Mouse (Mus musculus) cortical plate, adult 2 months (tissue): ENCODE results near the gene Gcsh.

Experiments
- CTCF ChIP-seq: fragments of 200-500 bp; IDR thresholded peaks from 2 replicates; pipeline ENCODE4 v1.5.1; 2011; ENCODE audit warnings: mild to moderate bottlenecking, control low read depth, low read length; ENCODE audit not compliant: insufficient read depth; ENCODE audit errors: extremely low read depth
- POLR2A ChIP-seq: fragments of 200-500 bp; IDR thresholded peaks from 2 replicates; pipeline ENCODE4 v1.6.1; 2011; ENCODE audit warnings: mild to moderate bottlenecking, low read length, control low read depth; ENCODE audit not compliant: insufficient read depth; ENCODE audit errors: extremely low read depth

GRCm38 (mm10) chr8:116951369-116951768 is 42.0 kb downstream of the Gcsh start:
- TF ChIP-seq POLR2A (no peak), CTCF (no peak)
